ENCODE assay signal across 8 mouse cellular contexts in genomic region chr8:47676224-47676623, GRCm38 (mm10). TPM values are rescaled to one million over a fixed set of nuclear protein-coding genes. Genes with fewer than 3 reads are reported as not detected.
DNase-seq lines count a peak whose midpoint lies in the region; ATAC-seq and TF ChIP-seq lines count a peak whose summit lies in the region.

No protein-coding gene starts in this region.

- H3K27me3 ChIP-seq in G1E (ENCODE audit: insufficient read depth, low read length) = no peaks in the 10 kb centered on the region
- no peaks in the 10 kb centered on the region for H3K27me3 ChIP-seq in heart, embryonic 15.5 days
- H3K27me3 ChIP-seq in liver, embryonic 16.5 days (ENCODE audit: control insufficient read depth, insufficient read depth, low read depth, low read length) = no peaks in the 10 kb centered on the region

- peaks cover 11% of the 10 kb centered on the region for H3K4me1 ChIP-seq in G1E (ENCODE audit: insufficient read depth, low read depth, low read length)
- peaks cover 17% of the 10 kb centered on the region; the same call in 1 of the 2 replicates for H3K4me1 ChIP-seq in heart, embryonic 15.5 days (replicated peaks)
- peaks cover 10% of the 10 kb centered on the region for H3K4me1 ChIP-seq in liver, embryonic 16.5 days (ENCODE audit: control insufficient read depth, low read depth, low read length)

- peak overlapping the region; percentile 91 for H3K4me3 ChIP-seq in gastrocnemius, adult 2 months
- H3K4me3 ChIP-seq in G1E (ENCODE audit: low read depth, low read length) = peak overlapping the region; percentile 99
- H3K4me3 ChIP-seq in heart, embryonic 15.5 days = peak overlapping the region; percentile 94
- peak overlapping the region; percentile 98 for H3K4me3 ChIP-seq in liver, embryonic 16.5 days (ENCODE audit: low read depth, low read length)

- no peaks in the 10 kb centered on the region for H3K9me3 ChIP-seq in G1E (replicated peaks)
- no peaks in the 10 kb centered on the region for H3K9me3 ChIP-seq in heart, embryonic 15.5 days (replicated peaks)
- H3K9me3 ChIP-seq in liver, embryonic 16.5 days (replicated peaks; ENCODE audit: control insufficient read depth, low read length) = no peaks in the 10 kb centered on the region

- intact Hi-C loops in gastrocnemius, adult 2 months (cut with DNase I) = loop anchor here (5.0 kb wide), 2 partner anchors 36 to 109 kb away; partner anchors contain the start of gene Cdkn2aip

- peak overlapping the region; percentile 89 for H3K9ac ChIP-seq in heart, embryonic 15.5 days
- H3K9ac ChIP-seq in liver, embryonic 16.5 days (ENCODE audit: low read depth, low read length) = peak overlapping the region; percentile 95

- H3K36me3 ChIP-seq in G1E (replicated peaks) = peaks cover 23% of the 10 kb centered on the region
- no peaks in the 10 kb centered on the region for H3K36me3 ChIP-seq in heart, embryonic 15.5 days
- H3K36me3 ChIP-seq in liver, embryonic 16.5 days (ENCODE audit: control insufficient read depth, insufficient read depth) = no peaks in the 10 kb centered on the region

- no peak for TF ChIP-seq CTCF in gastrocnemius, adult 2 months (IDR thresholded peaks at IDR 0.05)
- TF ChIP-seq CTCF in G1E (IDR thresholded peaks at IDR 0.05; ENCODE audit: low read depth, low read length) = no peak

- 2% methylated on average over 15 of the region's 15 CpGs for WGBS in heart, embryonic 15.5 days
- 2% methylated on average over 15 of the region's 15 CpGs for WGBS in liver, embryonic 16.5 days (ENCODE audit: insufficient replicate concordance)

- H3K4me2 ChIP-seq in heart, embryonic 15.5 days = peak overlapping the region; percentile 68
- peak overlapping the region; percentile 92 for H3K4me2 ChIP-seq in liver, embryonic 16.5 days (ENCODE audit: low read depth, low read length)

- DNase-seq in gastrocnemius, adult 2 months = no peak
- DNase-seq in gastrocnemius, postnatal 4 days (ENCODE audit: low spot score in 2 of 2) = no peak
- no peak for DNase-seq in G1E (ENCODE audit: low spot score)
- DNase-seq in right cerebral cortex, postnatal 14 days = no peak
- DNase-seq in right cerebral cortex, adult 2 months (ENCODE audit: low spot score in 2 of 2) = no peak
- no peak for DNase-seq in adrenal gland, postnatal 25 days

- peak overlapping the region; percentile 99 for H3K27ac ChIP-seq in gastrocnemius, adult 2 months
- H3K27ac ChIP-seq in heart, embryonic 15.5 days = peak overlapping the region; percentile 98
- H3K27ac ChIP-seq in liver, embryonic 16.5 days (ENCODE audit: low read length) = peak overlapping the region; percentile 98

- ATAC-seq in G1E (ENCODE audit: extremely low read depth, insufficient number of reproducible peaks, low FRiP score, poor library complexity, severe bottlenecking) = no peak
- ATAC-seq in heart, embryonic 15.5 days (replicated peaks; ENCODE audit: insufficient number of reproducible peaks, insufficient read depth, low FRiP score, low read depth) = no peak
- ATAC-seq in liver, embryonic 16.5 days (ENCODE audit: low read depth) = no peak

RNA-seq across cellular contexts. Expression of gene Ing2, which starts 0.9 kb away (rescaled TPM):
- total RNA-seq in gastrocnemius, adult 2 months (2021) = 10 to 100 TPM; 14.0 to 18.0 TPM
- 10 to 100 TPM; 32.3 to 36.0 TPM for total RNA-seq in gastrocnemius, postnatal 4 days (2021)
- total RNA-seq in G1E (2014; fragmentation: Nextera tagmentation) (32.2 and 55.6 TPM in 2 replicates), G1E (2017) (22.8 and 33.0 TPM in 2 replicates)
- 5.7 and 6.6 TPM in 2 replicates for polyA plus RNA-seq in G1E (2012)
- polyA plus RNA-seq in heart, embryonic 15.5 days (2015; fragmentation: Nextera tagmentation; extraction: Ambion mirVana) = 6.4 and 7.1 TPM in 2 replicates
- 6.6 and 6.7 TPM in 2 replicates for polyA plus RNA-seq in liver, embryonic 16.5 days (2015; fragmentation: Nextera tagmentation; extraction: Ambion mirVana)
- 26.8 and 28.9 TPM in 2 replicates for total RNA-seq in adrenal gland, postnatal 25 days (2021)

RNA-seq across cellular contexts. Expression of gene Cdkn2aip, which starts 37.5 kb away (rescaled TPM):
- 1 to 10 TPM; 5.0 to 5.2 TPM for total RNA-seq in gastrocnemius, adult 2 months (2021)
- 1 to 10 TPM; 6.5 to 8.9 TPM for total RNA-seq in gastrocnemius, postnatal 4 days (2021)
- total RNA-seq in G1E (2014; fragmentation: Nextera tagmentation) (16.9 and 18.4 TPM in 2 replicates), G1E (2017) (19.2 and 20.3 TPM in 2 replicates)
- polyA plus RNA-seq in G1E (2012) = 6.5 and 9.6 TPM in 2 replicates
- polyA plus RNA-seq in heart, embryonic 15.5 days (2015; fragmentation: Nextera tagmentation; extraction: Ambion mirVana) = 14.1 and 15.9 TPM in 2 replicates
- polyA plus RNA-seq in liver, embryonic 16.5 days (2015; fragmentation: Nextera tagmentation; extraction: Ambion mirVana) = 13.1 TPM in 2 replicates
- total RNA-seq in adrenal gland, postnatal 25 days (2021) = 10.9 and 17.2 TPM in 2 replicates
